Mouse (Mus musculus): ENCODE measurements at regions not wholly inside any gene's neighbourhood (a gene's known extent, or its start where the extent isn't known, plus 50 kb on each side); places are given as distances from the start of the nearest gene placed in this dataset.

DNA sequence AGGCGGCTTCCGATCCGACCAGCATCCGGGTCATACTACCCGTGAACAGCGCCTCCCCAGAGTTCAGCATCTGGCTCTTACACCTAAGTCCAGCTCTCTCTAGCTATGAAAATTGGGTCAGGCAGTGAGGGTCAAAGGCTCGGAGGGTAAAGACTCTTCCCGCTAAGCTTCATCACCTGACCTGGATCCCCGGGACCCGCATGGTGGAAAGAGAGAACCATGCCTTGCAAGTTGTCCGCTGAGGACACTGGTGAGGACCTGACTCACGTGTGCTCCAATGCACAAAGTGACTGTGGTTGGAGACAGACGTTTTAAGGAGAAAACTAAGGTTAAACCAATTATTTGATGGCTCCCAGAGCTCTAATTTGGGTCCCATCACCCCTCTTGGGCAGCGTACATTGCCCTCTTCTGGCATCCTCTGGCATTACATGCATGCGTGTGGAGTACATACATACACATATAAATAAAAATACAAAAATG lies 74.6 kb upstream of the Sall4 start:
- ATAC-seq (replicated peaks; ENCODE audit: insufficient number of reproducible peaks, low FRiP score, low TSS enrichment), result no peak

DNA sequence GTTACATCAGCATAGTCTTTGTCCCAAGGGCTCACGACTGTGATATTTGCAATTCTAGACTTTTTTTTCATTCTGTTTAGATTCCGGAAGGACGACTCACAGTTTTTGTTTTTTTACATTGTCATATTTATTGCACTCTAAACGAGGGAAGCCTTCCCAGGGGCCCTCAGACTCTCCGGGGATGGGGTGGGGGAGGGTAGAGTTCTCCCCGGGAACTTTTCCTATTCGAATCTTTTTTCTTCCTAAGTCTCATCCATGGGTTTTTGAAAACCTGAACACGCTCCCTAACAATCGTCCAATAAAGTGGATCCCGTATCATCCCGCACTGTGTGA lies 73.9 kb upstream of the Sall4 start:
- Histone ChIP-seq H3K27ac (ENCODE audit: low read depth, low read length) (no peak overlapping the region), H3K36me3 (ENCODE audit: control insufficient read depth, insufficient read depth, low read length) (no peaks in the 10 kb centered on the region), H3K4me3 (ENCODE audit: low read depth, low read length) (peak overlapping the region; percentile 30), H3K4me2 (peak overlapping the region; percentile 48), H3K27me3 (ENCODE audit: control insufficient read depth, insufficient read depth, low read length) (peaks cover 34% of the 10 kb centered on the region), H3K4me1 (ENCODE audit: control insufficient read depth, insufficient read depth, low read length) (peaks cover 17% of the 10 kb centered on the region), H3K9ac (ENCODE audit: low read depth, low read length) (no peak overlapping the region), H3K9me3 (replicated peaks; ENCODE audit: control insufficient read depth, low read length) (no peaks in the 10 kb centered on the region)
- 1% methylated on average over 11 of the region's 11 CpGs for WGBS (ENCODE audit: insufficient replicate concordance)
- ATAC-seq (replicated peaks; ENCODE audit: insufficient number of reproducible peaks, low FRiP score, low TSS enrichment), result no peak

More for the DNA sequence above, 74.6 kb upstream of the Sall4 start:
- Histone ChIP-seq H3K36me3 (ENCODE audit: control insufficient read depth, insufficient read depth, low read length) (no peaks in the 10 kb centered on the region), H3K4me2 (peak overlapping the region; percentile 48), H3K4me1 (ENCODE audit: control insufficient read depth, insufficient read depth, low read length) (peaks cover 17% of the 10 kb centered on the region), H3K9me3 (replicated peaks; ENCODE audit: control insufficient read depth, low read length) (no peaks in the 10 kb centered on the region), H3K27me3 (ENCODE audit: control insufficient read depth, insufficient read depth, low read length) (peaks cover 33% of the 10 kb centered on the region), H3K27ac (ENCODE audit: low read depth, low read length) (no peak overlapping the region), H3K9ac (ENCODE audit: low read depth, low read length) (no peak overlapping the region), H3K4me3 (ENCODE audit: low read depth, low read length) (peak overlapping the region; percentile 30)
- 3% methylated on average over 15 of the region's 15 CpGs for WGBS (ENCODE audit: insufficient replicate concordance)

DNA sequence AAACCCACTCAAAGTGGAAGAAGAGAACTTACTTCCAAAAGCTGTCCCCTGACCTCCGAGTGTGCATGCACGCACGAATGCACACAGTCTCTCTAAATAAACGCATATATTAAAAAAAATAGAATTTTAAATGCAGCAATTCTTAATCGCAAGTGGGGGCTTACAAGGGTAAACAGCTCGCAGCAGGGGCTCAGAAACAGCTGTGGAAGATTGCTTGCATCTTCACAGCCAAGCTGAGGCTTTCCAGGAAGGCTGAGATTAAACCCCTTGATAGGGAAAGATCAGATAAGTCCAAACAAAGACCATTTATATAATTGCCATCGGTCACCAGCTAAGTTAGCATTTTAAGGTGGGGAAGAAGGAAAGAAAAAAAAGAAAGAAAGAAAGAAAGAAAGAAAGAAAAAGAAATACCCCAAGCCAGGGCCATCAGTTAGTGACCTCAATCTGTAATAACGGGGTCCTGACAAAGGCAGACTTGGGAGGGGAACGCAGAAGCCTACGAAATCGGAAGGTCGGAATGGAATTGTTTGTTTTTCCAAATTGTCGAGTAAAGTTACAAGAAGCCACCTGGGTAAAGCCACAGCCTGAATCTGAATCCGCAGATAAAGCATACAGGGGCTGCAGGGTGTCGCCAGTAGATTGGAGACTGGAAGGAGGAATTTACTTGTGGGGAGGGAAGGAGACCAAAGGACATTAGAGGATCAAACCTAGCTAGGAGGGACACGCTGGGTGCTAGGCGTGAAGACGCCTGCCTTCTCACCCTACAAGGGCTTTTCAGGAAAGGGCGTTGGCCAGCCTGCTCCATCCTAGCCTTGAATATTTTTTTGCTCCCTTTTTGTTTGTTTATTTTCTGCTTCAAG lies 73.3 kb upstream of the Sall4 start:
- no peak for ATAC-seq (replicated peaks; ENCODE audit: insufficient number of reproducible peaks, low FRiP score, low TSS enrichment)
- 6% methylated on average over 19 of the region's 19 CpGs for WGBS (ENCODE audit: insufficient replicate concordance)
- Histone ChIP-seq H3K4me2 (peak overlapping the region; percentile 48), H3K36me3 (ENCODE audit: control insufficient read depth, insufficient read depth, low read length) (no peaks in the 10 kb centered on the region), H3K9ac (ENCODE audit: low read depth, low read length) (no peak overlapping the region), H3K27me3 (ENCODE audit: control insufficient read depth, insufficient read depth, low read length) (peaks cover 34% of the 10 kb centered on the region), H3K4me1 (ENCODE audit: control insufficient read depth, insufficient read depth, low read length) (peaks cover 17% of the 10 kb centered on the region), H3K9me3 (replicated peaks; ENCODE audit: control insufficient read depth, low read length) (no peaks in the 10 kb centered on the region), H3K27ac (ENCODE audit: low read depth, low read length) (no peak overlapping the region), H3K4me3 (ENCODE audit: low read depth, low read length) (peak overlapping the region; percentile 30; the same call in 1 of the 2 replicates)

DNA sequence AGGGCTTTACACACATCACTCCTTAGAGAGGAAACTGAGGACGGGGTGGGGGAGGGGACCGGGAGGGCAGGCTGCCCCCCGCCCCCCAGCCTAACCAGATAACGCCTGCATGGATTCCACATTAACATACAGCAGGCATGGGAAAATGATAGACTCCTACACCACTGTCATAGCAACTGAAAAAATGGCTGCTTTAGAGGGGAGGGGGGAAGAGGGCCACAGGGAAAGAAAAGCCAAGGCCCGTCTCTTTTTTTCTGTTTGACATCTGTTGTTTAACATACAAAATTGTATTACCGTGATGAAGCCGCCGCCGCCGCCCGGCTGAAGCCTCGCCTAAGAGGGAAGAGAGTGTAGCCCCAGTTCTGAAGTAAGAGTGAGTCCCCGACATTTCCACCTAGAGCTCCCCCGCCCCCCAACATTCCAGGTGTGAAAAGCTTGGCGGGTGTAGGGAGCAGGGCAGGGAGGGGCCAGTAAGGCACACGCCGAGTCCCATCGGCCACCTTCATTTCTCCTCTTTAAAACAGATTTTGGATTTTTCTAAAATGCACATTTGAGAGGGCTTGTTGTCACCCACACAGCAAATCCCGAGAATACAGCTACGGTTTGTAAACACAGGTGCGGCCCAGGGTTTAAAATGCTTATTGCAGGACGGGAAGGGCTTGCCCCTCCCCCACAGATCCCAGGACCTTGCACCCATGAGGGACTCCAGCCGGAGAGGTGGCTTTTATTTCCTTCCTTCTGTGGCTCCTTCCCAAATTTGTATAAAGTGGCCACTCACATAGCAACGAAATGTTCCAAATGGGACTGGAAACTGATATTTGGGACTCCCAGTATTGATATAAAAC lies 72.3 kb upstream of the Sall4 start:
- Histone ChIP-seq H3K4me2 (peak overlapping the region; percentile 70), H3K9me3 (replicated peaks; ENCODE audit: control insufficient read depth, low read length) (no peaks in the 10 kb centered on the region), H3K4me1 (ENCODE audit: control insufficient read depth, insufficient read depth, low read length) (peaks cover 17% of the 10 kb centered on the region), H3K27ac (ENCODE audit: low read depth, low read length) (no peak overlapping the region), H3K9ac (ENCODE audit: low read depth, low read length) (peak overlapping the region; percentile 43; the same call in 1 of the 2 replicates), H3K4me3 (ENCODE audit: low read depth, low read length) (peak overlapping the region; percentile 35), H3K36me3 (ENCODE audit: control insufficient read depth, insufficient read depth, low read length) (no peaks in the 10 kb centered on the region), H3K27me3 (ENCODE audit: control insufficient read depth, insufficient read depth, low read length) (peaks cover 34% of the 10 kb centered on the region)
- WGBS (ENCODE audit: insufficient replicate concordance), result 2% methylated on average over 24 of the region's 24 CpGs
- ATAC-seq (replicated peaks; ENCODE audit: insufficient number of reproducible peaks, low FRiP score, low TSS enrichment), result no peak

- Histone ChIP-seq H3K4me2 (peak overlapping the region; percentile 70), H3K4me1 (ENCODE audit: control insufficient read depth, insufficient read depth, low read length) (peaks cover 17% of the 10 kb centered on the region), H3K36me3 (ENCODE audit: control insufficient read depth, insufficient read depth, low read length) (no peaks in the 10 kb centered on the region), H3K27ac (ENCODE audit: low read depth, low read length) (no peak overlapping the region), H3K9me3 (replicated peaks; ENCODE audit: control insufficient read depth, low read length) (no peaks in the 10 kb centered on the region), H3K4me3 (ENCODE audit: low read depth, low read length) (no peak overlapping the region), H3K27me3 (ENCODE audit: control insufficient read depth, insufficient read depth, low read length) (peaks cover 34% of the 10 kb centered on the region), H3K9ac (ENCODE audit: low read depth, low read length) (no peak overlapping the region)
- WGBS (ENCODE audit: insufficient replicate concordance), result 13% methylated on average over 6 of the region's 6 CpGs
- ATAC-seq (replicated peaks; ENCODE audit: insufficient number of reproducible peaks, low FRiP score, low TSS enrichment), result no peak
Measured at GRCm38 (mm10) chr2:168839221-168839620, 71.5 kb upstream of the Sall4 start.

GRCm38 (mm10) chr2:168838681-168839080 lies 70.9 kb upstream of the Sall4 start:
- Histone ChIP-seq H3K9me3 (replicated peaks; ENCODE audit: control insufficient read depth, low read length) (no peaks in the 10 kb centered on the region), H3K4me1 (ENCODE audit: control insufficient read depth, insufficient read depth, low read length) (peaks cover 17% of the 10 kb centered on the region), H3K27ac (ENCODE audit: low read depth, low read length) (no peak overlapping the region), H3K4me3 (ENCODE audit: low read depth, low read length) (no peak overlapping the region), H3K36me3 (ENCODE audit: control insufficient read depth, insufficient read depth, low read length) (no peaks in the 10 kb centered on the region), H3K9ac (ENCODE audit: low read depth, low read length) (0 out of 2 replicates have a peak overlapping the region, but pooled peaks have one; percentile 28), H3K27me3 (ENCODE audit: control insufficient read depth, insufficient read depth, low read length) (peaks cover 34% of the 10 kb centered on the region), H3K4me2 (peak overlapping the region; percentile 47)
- ATAC-seq (replicated peaks; ENCODE audit: insufficient number of reproducible peaks, low FRiP score, low TSS enrichment), result no peak
- 4% methylated on average over 12 of the region's 12 CpGs for WGBS (ENCODE audit: insufficient replicate concordance)

DNA sequence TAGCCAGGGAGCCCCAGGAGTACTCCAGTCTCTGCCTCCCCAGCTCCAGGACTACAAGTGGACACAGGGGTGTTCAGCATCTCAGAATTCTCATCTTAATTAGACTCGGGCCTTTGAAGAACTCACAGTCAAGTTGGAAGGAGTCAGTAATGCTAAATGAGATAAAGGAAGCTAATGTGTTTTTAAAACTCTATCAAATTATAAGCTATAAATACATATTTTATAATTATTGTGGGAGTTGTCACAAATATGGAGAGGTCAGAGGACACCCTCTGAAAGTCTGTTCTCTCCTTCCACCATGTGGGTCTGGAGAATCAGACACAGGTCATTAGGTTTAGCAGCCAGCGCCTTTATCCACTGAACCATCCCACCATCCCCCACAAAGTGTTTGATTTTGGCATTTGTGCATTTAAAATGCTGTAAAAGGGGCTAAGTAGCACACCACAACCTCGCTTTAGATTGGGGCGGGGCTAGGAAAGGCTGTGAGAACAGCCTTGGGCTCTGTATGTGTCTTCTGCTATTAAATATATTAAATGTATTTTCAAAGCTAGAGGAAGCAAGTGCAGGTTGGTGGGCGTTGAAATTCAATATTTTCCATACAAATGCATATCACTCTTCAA lies 70.3 kb upstream of the Sall4 start:
- Histone ChIP-seq H3K36me3 (ENCODE audit: control insufficient read depth, insufficient read depth, low read length) (no peaks in the 10 kb centered on the region), H3K9me3 (replicated peaks; ENCODE audit: control insufficient read depth, low read length) (no peaks in the 10 kb centered on the region), H3K4me1 (ENCODE audit: control insufficient read depth, insufficient read depth, low read length) (peaks cover 17% of the 10 kb centered on the region), H3K9ac (ENCODE audit: low read depth, low read length) (no peak overlapping the region), H3K27ac (ENCODE audit: low read depth, low read length) (no peak overlapping the region), H3K27me3 (ENCODE audit: control insufficient read depth, insufficient read depth, low read length) (peaks cover 34% of the 10 kb centered on the region), H3K4me2 (no peak overlapping the region), H3K4me3 (ENCODE audit: low read depth, low read length) (no peak overlapping the region)
- WGBS (ENCODE audit: insufficient replicate concordance), result 44% methylated on average over 5 of the region's 5 CpGs
- ATAC-seq (replicated peaks; ENCODE audit: insufficient number of reproducible peaks, low FRiP score, low TSS enrichment), result no peak

- Histone ChIP-seq H3K27ac (ENCODE audit: low read depth, low read length) (no peak overlapping the region), H3K9me3 (replicated peaks; ENCODE audit: control insufficient read depth, low read length) (no peaks in the 10 kb centered on the region), H3K4me3 (ENCODE audit: low read depth, low read length) (no peak overlapping the region), H3K36me3 (ENCODE audit: control insufficient read depth, insufficient read depth, low read length) (no peaks in the 10 kb centered on the region), H3K4me2 (no peak overlapping the region), H3K9ac (ENCODE audit: low read depth, low read length) (no peak overlapping the region), H3K27me3 (ENCODE audit: control insufficient read depth, insufficient read depth, low read length) (peaks cover 9% of the 10 kb centered on the region), H3K4me1 (ENCODE audit: control insufficient read depth, insufficient read depth, low read length) (peaks cover 12% of the 10 kb centered on the region)
- ATAC-seq (replicated peaks; ENCODE audit: insufficient number of reproducible peaks, low FRiP score, low TSS enrichment), result no peak
- WGBS (ENCODE audit: insufficient replicate concordance), result 87% methylated on average over 3 of the region's 3 CpGs
Measured at GRCm38 (mm10) chr2:168834771-168835170, 67.0 kb upstream of the Sall4 start.

Measured in heart, embryonic 11.5 days (tissue).